Mouse (Mus musculus) fibroblast of lung, adult 2 months (primary cell): Measurements from ENCODE around the gene Rgs16.
"Not testable (repeated sequence)": the region's sequence is repeated elsewhere in the genome, so short reads cannot be mapped to it uniquely, and the experiment has no call there.

Experiments
- DNase-seq: peaks from one replicate; pipeline ENCODE4 v3.0.0-alpha.2; 2011; ENCODE audit warnings: low read depth

Rgs16 gene

GRCm38 (mm10) chr1:153751763-153752301 lies 11.7 kb downstream of the Rgs16 start:
- DNase-seq: no peak

- no peak for DNase-seq
Measured at GRCm38 (mm10) chr1:153752521-153752920, 12.4 kb downstream of the Rgs16 start.

DNA sequence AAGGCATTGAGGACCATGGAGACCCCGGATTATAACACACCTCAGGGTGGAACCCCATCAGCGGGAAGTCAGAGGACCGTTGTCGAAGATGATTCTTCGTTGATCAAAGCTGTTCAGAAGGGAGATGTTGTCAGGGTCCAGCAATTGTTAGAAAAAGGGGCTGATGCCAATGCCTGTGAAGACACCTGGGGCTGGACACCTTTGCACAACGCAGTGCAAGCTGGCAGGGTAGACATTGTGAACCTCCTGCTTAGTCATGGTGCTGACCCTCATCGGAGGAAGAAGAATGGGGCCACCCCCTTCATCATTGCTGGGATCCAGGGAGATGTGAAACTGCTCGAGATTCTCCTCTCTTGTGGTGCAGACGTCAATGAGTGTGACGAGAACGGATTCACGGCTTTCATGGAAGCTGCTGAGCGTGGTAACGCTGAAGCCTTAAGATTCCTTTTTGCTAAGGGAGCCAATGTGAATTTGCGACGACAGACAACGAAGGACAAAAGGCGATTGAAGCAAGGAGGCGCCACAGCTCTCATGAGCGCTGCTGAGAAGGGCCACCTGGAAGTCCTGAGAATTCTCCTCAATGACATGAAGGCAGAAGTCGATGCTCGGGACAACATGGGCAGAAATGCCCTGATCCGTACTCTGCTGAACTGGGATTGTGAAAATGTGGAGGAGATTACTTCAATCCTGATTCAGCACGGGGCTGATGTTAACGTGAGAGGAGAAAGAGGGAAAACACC lies 13.7 kb downstream of the Rgs16 start:
- DNase-seq: no peak

- DNase-seq: no peak
Measured at GRCm38 (mm10) chr1:153764136-153764535, 24.0 kb downstream of the Rgs16 start.

DNA sequence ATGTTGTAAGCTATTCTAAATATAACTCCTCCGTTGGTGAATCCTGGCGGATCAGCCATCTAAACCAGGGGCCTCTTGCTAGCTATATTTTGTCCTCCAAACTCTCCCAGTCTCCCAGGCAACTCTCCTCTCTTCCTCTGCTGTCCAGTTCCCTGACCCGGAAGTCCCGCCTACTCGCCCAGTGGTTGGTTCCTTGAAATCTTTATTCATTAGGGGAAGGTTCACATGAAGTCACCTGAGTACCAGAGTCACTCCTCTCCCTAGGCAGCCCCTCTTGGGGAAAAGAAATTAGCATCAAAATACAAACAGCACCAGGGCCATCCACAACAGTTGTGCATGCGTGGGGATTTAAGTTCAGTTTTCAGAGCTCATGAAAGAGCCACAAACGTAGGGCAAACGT lies 26.1 kb downstream of the Rgs16 start:
- DNase-seq: no peak

GRCm38 (mm10) chr1:153767281-153767680 lies 27.1 kb downstream of the Rgs16 start:
- DNase-seq: no peak

GRCm38 (mm10) chr1:153768465-153768864 lies 28.3 kb downstream of the Rgs16 start:
- DNase-seq: no peak

DNA sequence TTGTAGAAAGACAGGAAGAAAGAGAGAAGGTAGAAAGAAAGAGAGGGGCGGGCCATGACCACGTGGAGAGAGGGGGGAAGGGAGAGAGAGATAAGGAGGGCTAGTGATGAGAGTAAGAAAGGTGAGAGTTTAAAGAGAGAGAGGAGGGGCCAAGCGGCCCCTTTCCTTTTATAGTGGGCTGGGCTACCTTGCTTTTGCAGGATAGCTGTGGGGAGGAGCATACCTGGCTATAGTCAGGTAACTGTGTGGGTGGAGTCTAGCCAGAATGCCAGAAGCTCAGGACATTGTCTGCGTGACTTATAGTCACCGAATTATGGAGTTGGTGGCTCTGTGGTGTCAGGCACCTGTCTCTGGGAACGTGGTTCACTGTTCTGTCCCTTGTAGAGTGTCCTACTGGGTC lies 29.4 kb downstream of the Rgs16 start:
- DNase-seq: not testable (repeated sequence)

- no peak for DNase-seq
Measured at GRCm38 (mm10) chr1:153769998-153770775, 30.0 kb downstream of the Rgs16 start.

GRCm38 (mm10) chr1:153770776-153771167 lies 30.6 kb downstream of the Rgs16 start:
- no peak for DNase-seq

- no peak for DNase-seq
Measured at GRCm38 (mm10) chr1:153775174-153775573, 35.0 kb downstream of the Rgs16 start.

DNA sequence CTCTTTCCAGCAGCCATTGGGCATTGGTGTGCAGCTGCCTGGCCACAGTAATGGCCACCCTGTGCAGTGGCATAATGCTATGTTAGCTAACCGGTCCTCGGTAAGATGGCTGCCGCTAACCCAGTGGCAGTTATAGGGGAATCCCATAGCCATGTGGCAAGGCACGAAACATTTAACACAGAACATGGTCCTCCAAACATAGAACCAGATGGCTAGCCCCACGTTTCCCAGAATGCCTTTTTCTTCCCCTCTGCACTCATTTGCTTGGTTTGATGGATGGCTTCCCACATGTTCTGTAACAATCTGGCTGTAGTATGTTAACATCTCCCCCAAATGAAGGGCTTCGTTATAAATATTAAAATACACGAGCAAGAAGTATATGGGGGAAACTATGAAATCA lies 36.1 kb downstream of the Rgs16 start:
- no peak for DNase-seq

DNA sequence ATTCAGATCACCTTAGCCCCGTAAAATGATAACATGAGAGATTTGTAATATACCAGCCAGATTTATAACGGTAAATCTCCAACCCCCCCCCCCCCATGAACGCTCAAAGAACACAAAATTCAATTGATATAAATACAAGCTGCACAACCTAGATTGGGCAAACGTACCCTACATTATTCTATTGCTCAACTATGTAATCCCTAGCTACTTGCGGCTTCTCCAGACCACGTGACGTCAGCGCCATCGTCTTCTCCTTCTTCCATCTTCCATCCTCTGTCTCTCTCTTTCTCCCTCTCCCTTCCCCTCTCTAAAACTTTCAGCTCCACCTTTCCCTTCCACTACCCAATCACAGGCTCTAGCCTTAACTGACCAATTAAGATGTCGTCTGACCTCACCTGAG lies 38.1 kb downstream of the Rgs16 start:
- DNase-seq: no peak

- DNase-seq: no peak
Measured at GRCm38 (mm10) chr1:153783339-153783738, 43.2 kb downstream of the Rgs16 start.

- no peak for DNase-seq
Measured at GRCm38 (mm10) chr1:153785608-153786007, 45.5 kb downstream of the Rgs16 start.

DNA sequence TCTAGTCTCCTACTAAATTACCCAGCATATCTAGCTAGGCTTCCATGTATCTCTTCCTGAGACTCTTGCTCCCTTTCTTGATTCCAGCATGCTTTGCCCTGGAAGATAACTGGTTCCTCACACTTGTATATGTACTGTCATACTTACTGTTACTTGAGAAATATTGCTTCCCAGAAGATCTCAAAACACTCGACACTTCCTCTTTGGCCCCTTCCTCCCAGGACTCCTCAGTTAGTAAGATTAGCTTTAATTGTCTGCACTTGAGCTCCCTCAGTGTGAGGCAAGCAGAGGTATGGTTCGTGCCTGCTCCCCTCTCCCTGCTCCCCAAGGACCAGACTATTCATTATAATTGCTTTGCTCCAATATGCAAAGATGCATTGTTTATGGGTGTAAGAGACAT lies 50.6 kb downstream of the Rgs16 start:
- DNase-seq: no peak

DNA sequence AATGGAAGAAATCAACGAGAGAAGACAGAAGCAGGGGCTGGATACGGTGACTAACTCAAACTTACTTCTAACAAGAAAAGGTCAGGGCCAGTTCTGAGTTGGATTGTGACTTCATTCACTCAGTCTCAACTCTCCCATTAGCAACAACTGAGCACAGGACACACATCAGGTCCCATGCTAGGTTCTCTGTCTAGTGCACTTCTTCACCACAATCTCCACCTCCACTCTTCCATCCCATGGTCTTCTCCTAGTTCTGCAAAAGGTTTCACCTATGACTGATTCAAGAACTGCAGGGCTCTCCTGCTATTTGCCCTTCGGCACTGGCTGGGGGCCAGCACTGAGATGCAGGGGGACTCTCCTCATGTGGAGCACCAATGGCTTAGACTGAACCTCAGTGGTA lies 54.1 kb downstream of the Rgs16 start:
- DNase-seq: no peak
